Mouse (Mus musculus) C2C12 (cell line): ENCODE results near the gene Lrmda.

Experiments
- CEBPB ChIP-seq: IDR thresholded peaks from one replicate; pipeline ENCODE4 v1.6.1; 2011; ENCODE audit warnings: low read depth, mild to moderate bottlenecking, control low read depth, moderate library complexity
- CTCF ChIP-seq: IDR thresholded peaks from one replicate; pipeline ENCODE4 v1.5.1; 2011; ENCODE audit not compliant: control insufficient read depth, insufficient read depth, insufficient read length
- FOSL1 ChIP-seq: IDR thresholded peaks from one replicate; pipeline ENCODE4 v1.8.0; 2011; ENCODE audit warnings: mild to moderate bottlenecking, low read length; ENCODE audit not compliant: poor library complexity, insufficient read depth, severe bottlenecking
- MAX ChIP-seq: IDR thresholded peaks from one replicate; pipeline ENCODE4 v1.6.1; 2011; ENCODE audit warnings: mild to moderate bottlenecking, control low read depth
- MYOD1 ChIP-seq: IDR thresholded peaks from one replicate; pipeline ENCODE4 v1.6.1; 2011; ENCODE audit warnings: low read depth; ENCODE audit not compliant: control insufficient read depth, insufficient read length
- MYOG ChIP-seq: IDR thresholded peaks from one replicate; pipeline ENCODE4 v1.6.1; 2011; ENCODE audit not compliant: control insufficient read depth, insufficient read length; ENCODE audit errors: extremely low read depth
- USF1 ChIP-seq: IDR thresholded peaks from one replicate; pipeline ENCODE4 v1.6.1; 2011; ENCODE audit warnings: low read depth, mild to moderate bottlenecking, control low read depth, moderate library complexity

GRCm38 (mm10) chr14:22393616-22394015, 374.1 kb downstream of the Lrmda start:
- TF ChIP-seq CTCF (no peak), MAX (no peak), USF1 (no peak), MYOD1 (no peak), MYOG (no peak), CEBPB (no peak), FOSL1 (no peak)
